Mouse (Mus musculus) kidney, embryonic 15.5 days (tissue): ENCODE measurements around the gene Abhd2. TPM values are rescaled to one million over a fixed set of nuclear protein-coding genes. Genes with fewer than 3 reads are reported as not detected.

ENCODE experiments used
- ATAC-seq: fragments of 200-750 bp; cut with Nextera tagmentation; replicated peaks from 2 replicates; pipeline ENCODE4 v1.8.0; 2017; ENCODE audit warnings: moderate TSS enrichment; ENCODE audit not compliant: low FRiP score
- H3K27ac ChIP-seq: fragments of 300-500 bp; sonication (generic); 2 replicates; pipeline ENCODE4 v1.5.1; 2015; ENCODE audit warnings: mild to moderate bottlenecking, inconsistent platforms
- H3K27me3 ChIP-seq: fragments of 300-500 bp; sonication (generic); 2 replicates; pipeline ENCODE4 v1.6.1; 2015; ENCODE audit warnings: inconsistent platforms
- H3K36me3 ChIP-seq: fragments of 300-500 bp; sonication (generic); 2 replicates; pipeline ENCODE4 v1.6.1; 2015; ENCODE audit warnings: inconsistent platforms
- H3K4me1 ChIP-seq: fragments of 300-500 bp; sonication (generic); 2 replicates; pipeline ENCODE4 v1.6.1; 2015; ENCODE audit warnings: inconsistent platforms
- H3K4me2 ChIP-seq: fragments of 300-500 bp; sonication (generic); 2 replicates; pipeline ENCODE4 v1.6.1; 2015; ENCODE audit warnings: moderate library complexity, mild to moderate bottlenecking, inconsistent platforms
- H3K4me3 ChIP-seq: fragments of 300-500 bp; sonication (generic); replicated peaks from 2 replicates; pipeline ENCODE4 v1.5.1; 2015; ENCODE audit warnings: mild to moderate bottlenecking, inconsistent platforms
- H3K9ac ChIP-seq: fragments of 300-500 bp; sonication (generic); 2 replicates; pipeline ENCODE4 v1.6.1; 2015; ENCODE audit warnings: mild to moderate bottlenecking, inconsistent platforms
- H3K9me3 ChIP-seq: fragments of 300-500 bp; sonication (generic); replicated peaks from 2 replicates; pipeline ENCODE4 v1.6.1; 2016; ENCODE audit warnings: inconsistent platforms
- WGBS: fragments of 180-500 bp; shearing (Covaris S2); methylation state at CpG from one replicate; pipeline ENCODE4 v1.1.7; 2015; ENCODE audit warnings: mixed read lengths; 5-methylcytosine and 5-hydroxymethylcytosine counted together
- polyA plus RNA-seq: library from polyadenylated mRNA; unstranded; fragments of >200 nt; fragmentation: Nextera tagmentation; extraction: Ambion mirVana; gene quantifications from 2 replicates; pipeline ENCODE4 v1.2.1, GENCODE M21; 2015

Gene Abhd2
- polyA plus RNA-seq, 1 experiment from 2014 or later: 12.2 TPM

DNA sequence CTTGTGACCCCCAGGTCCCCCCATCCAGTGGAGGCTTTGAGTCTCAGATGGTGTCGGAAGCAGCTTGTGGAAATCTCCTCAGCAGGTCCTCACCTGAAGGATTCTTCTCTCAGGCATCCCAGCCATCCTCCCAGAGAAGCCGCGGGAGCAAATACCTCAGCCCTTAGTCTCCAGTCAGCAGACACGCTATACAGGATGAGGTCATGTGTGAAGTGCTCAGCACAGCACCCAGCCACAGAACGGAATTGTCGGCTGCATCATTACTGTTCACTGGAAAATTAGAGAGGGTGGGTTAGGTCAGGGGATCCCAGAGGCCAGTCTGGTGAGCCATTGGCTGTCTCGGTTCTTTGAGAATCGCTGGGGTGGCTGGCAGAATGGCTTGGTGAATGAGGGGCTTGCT, 75.8 kb downstream of the Abhd2 start:
- H3K36me3 ChIP-seq: peaks cover 57% of the 10 kb centered on the region
- no peak overlapping the region for H3K9ac ChIP-seq
- H3K4me2 ChIP-seq: no peak overlapping the region
- H3K27me3 ChIP-seq: no peaks in the 10 kb centered on the region
- no peaks in the 10 kb centered on the region for H3K9me3 ChIP-seq
- H3K4me1 ChIP-seq: no peaks in the 10 kb centered on the region
- ATAC-seq: no peak
- no peak overlapping the region for H3K27ac ChIP-seq
- no peak overlapping the region for H3K4me3 ChIP-seq
- 81% methylated on average over 8 of the region's 8 CpGs for WGBS

DNA sequence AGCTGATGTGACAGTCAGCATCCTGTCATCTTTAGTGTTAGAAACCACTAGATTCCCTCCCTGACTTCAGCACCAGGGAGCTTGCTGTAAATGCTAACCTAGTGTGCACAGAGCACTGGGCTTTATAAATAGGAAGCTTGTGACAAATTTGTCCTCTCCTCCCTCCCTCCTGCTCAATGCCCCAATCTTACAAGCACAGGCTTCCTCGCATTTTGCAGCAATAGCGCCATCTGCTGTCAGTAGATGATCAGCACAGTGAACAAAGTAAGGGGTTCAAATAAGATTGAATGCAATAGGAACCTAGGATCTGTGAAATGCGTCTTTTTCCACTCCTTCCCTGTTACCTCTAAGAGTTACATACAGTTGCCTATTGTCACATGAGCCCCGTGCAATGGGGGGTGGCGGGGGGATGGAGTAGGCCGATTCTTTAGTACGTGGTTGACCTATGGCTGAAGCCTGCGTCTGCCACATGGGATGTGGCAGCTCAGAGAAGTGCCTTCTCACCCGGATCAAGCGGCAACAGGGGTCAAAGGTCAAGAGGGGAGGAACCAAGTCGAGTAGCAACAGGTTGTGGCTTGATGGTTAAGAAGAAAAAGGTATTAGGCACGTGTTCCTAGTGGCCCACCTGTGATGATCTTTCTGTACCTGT, 76.9 kb downstream of the Abhd2 start:
- Histone ChIP-seq H3K9me3 (no peaks in the 10 kb centered on the region), H3K36me3 (peaks cover 58% of the 10 kb centered on the region), H3K27ac (no peak overlapping the region), H3K4me3 (no peak overlapping the region), H3K27me3 (no peaks in the 10 kb centered on the region), H3K9ac (no peak overlapping the region), H3K4me2 (no peak overlapping the region), H3K4me1 (no peaks in the 10 kb centered on the region)
- ATAC-seq: no peak; the same call in 1 of the 2 replicates
- 33% methylated on average over 12 of the region's 12 CpGs for WGBS

DNA sequence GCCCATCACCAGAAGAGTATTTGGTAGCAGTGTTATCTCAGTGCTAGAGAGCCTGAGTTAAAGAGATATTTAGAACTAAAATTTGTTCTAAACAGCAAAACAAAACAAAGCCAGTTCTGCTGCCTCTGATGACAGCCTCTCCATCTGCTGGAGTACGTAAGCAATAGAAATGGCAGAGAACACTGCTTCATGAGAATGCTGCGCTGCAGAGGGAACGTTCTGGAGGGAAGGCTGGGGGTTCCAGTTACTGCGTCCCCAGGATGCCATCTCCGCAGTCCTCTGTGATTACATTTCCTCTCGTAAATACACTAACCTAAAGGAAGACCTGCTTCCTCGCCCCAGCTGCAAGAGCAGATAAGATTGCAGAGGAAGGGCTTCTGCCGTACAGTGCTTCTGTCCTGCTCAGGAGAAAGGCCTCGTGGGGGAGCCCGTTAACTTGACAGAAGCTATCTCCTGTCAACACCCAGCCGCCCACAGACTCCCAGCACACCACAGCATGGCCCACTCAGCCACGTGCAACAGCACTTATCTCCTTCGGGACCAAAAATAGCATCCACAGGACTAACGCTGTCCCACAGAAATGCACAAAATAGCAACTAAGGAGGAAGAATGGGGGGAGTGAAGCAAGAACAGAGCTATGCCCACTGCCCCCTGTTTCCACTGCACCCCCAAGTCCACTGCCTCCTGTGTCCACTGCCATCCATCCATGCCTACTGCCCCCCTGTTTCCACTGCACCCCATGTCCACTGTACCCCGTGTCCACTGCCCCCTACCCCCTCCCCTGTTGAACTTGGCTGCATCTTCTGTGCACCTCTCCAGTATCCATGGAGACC, 85.6 kb downstream of the Abhd2 start:
- no peak overlapping the region for H3K4me2 ChIP-seq
- no peaks in the 10 kb centered on the region for H3K27me3 ChIP-seq
- WGBS: 54% methylated on average over 15 of the region's 15 CpGs
- no peak overlapping the region for H3K9ac ChIP-seq
- no peaks in the 10 kb centered on the region for H3K9me3 ChIP-seq
- peak; percentile 49; the same call in 1 of the 2 replicates for ATAC-seq
- H3K4me1 ChIP-seq: peaks cover 16% of the 10 kb centered on the region
- H3K27ac ChIP-seq: no peak overlapping the region; the same call in 1 of the 2 replicates
- peaks cover 64% of the 10 kb centered on the region for H3K36me3 ChIP-seq
- no peak overlapping the region for H3K4me3 ChIP-seq

DNA sequence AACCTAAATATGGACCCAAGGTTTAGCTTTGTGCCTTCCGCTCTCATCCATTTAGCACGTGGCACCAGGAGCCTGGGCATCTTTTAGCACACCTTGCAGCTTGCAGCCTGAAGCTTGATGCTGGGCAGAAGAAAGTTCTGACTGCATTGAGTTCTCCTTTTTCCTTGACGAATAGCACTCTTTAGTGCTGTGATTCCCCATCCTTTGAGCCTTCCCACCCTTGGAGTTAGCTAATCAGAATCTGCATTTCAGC, 86.1 kb downstream of the Abhd2 start:
- Histone ChIP-seq H3K36me3 (peaks cover 59% of the 10 kb centered on the region), H3K27ac (no peak overlapping the region), H3K9ac (no peak overlapping the region), H3K9me3 (no peaks in the 10 kb centered on the region), H3K27me3 (no peaks in the 10 kb centered on the region), H3K4me3 (no peak overlapping the region), H3K4me2 (no peak overlapping the region), H3K4me1 (peaks cover 16% of the 10 kb centered on the region)
- ATAC-seq: no peak
- 92% methylated on average over 3 of the region's 3 CpGs for WGBS

DNA sequence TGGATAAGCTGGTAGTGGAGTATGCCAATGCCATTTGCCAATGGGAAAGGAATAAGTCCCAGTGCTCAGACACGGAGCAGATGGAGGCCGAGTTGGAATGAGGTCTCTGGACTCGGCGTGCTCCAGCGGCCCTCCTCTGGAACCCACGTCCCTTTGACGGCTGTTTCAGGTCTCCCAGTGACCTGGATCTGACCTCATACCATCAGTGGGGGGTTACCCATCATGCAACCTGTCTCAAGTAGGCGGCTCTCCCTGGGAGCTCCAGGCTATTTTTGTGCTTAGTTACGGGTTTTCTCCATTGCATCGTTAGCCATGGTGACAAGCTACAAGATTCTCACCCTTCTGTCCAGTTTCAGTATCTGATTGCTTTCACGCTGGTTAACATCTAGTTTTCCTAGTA, 87.1 kb downstream of the Abhd2 start:
- Histone ChIP-seq H3K4me1 (peaks cover 16% of the 10 kb centered on the region), H3K9me3 (no peaks in the 10 kb centered on the region), H3K4me2 (no peak overlapping the region), H3K27ac (no peak overlapping the region), H3K36me3 (peaks cover 52% of the 10 kb centered on the region), H3K27me3 (no peaks in the 10 kb centered on the region), H3K4me3 (no peak overlapping the region), H3K9ac (no peak overlapping the region)
- no peak for ATAC-seq
- 63% methylated on average over 11 of the region's 11 CpGs for WGBS

DNA sequence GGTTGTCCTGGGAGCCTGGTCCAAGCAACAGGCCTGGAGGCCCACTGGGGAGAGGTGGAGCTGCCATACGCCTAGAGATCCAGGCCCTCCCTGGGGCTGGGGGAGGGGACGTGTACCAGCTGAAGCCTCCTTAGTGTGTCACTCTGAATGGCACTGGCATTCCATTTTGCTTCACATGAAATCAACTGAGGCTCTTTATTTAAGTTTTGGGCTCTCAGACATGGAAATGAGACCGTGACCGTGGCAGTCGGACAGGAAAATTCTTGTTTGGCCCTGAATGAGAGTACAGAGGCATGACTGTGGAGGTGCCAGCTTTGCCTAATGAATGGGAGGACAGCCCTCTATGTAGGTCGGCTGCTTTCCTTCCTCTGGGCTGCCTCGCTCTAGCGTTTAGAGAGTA, 89.2 kb downstream of the Abhd2 start:
- Histone ChIP-seq H3K27ac (no peak overlapping the region), H3K9ac (no peak overlapping the region), H3K4me2 (no peak overlapping the region), H3K4me1 (peaks cover 16% of the 10 kb centered on the region), H3K9me3 (no peaks in the 10 kb centered on the region), H3K36me3 (peaks cover 31% of the 10 kb centered on the region), H3K27me3 (no peaks in the 10 kb centered on the region), H3K4me3 (no peak overlapping the region)
- no peak for ATAC-seq
- 72% methylated on average over 8 of the region's 8 CpGs for WGBS

DNA sequence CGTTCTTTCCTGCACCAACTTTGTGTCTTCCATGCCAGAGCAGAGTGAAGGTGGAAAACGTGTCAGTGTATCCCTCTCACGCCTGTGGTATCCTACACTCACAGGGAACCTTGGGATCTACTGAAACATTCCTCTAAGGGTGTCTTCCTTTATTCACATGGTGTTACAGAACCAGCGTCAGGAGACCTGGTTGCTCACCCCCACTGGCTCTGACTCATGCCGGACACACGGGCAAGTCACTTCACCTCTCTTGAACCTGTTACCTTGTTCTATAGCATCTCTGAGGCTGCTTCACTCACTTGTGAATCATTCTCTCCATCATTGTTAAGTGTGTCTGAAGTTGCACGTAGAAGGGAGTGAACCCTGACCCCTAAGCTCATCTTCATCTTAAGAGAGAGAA, 89.8 kb downstream of the Abhd2 start:
- Histone ChIP-seq H3K4me3 (no peak overlapping the region), H3K4me2 (no peak overlapping the region), H3K36me3 (peaks cover 27% of the 10 kb centered on the region), H3K9ac (no peak overlapping the region), H3K27ac (no peak overlapping the region), H3K27me3 (no peaks in the 10 kb centered on the region), H3K4me1 (peaks cover 16% of the 10 kb centered on the region), H3K9me3 (no peaks in the 10 kb centered on the region)
- 82% methylated on average over 7 of the region's 7 CpGs for WGBS
- no peak for ATAC-seq

DNA sequence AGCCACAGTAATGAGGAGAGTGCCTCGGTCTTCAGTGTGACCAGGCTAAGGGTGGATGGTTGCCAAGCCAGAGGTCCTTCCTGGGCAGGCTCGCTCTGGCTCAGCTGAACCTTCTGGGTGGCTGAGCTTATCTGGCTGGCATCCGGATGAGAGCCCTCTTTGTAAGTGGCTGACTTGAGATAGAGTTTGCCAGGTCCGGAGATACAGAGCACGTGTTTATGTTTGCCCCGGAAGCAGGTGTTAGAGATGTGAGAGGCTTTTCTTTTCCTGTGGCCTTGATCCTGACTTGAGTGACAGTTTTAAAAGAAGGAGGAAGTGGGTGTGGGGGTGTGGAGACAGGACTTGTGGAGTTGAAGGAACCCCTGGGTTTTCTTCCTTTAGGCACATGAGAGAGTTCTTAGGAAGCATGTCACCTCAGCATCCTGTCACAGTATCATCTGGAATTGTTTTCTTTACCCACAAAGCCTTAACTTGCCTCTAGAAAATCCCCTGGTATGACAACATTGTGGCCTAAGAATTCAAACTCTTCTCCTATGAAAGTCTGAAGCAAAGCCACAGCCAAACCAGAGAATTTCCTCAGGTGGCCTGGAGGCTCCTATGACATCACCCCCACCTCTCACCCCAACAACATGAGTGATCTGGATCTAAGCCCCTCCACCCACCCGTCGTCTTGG, 90.5 kb downstream of the Abhd2 start:
- Histone ChIP-seq H3K36me3 (peaks cover 20% of the 10 kb centered on the region), H3K27me3 (no peaks in the 10 kb centered on the region), H3K27ac (no peak overlapping the region), H3K9me3 (no peaks in the 10 kb centered on the region), H3K9ac (no peak overlapping the region), H3K4me1 (peaks cover 16% of the 10 kb centered on the region), H3K4me3 (no peak overlapping the region), H3K4me2 (no peak overlapping the region)
- 58% methylated on average over 8 of the region's 8 CpGs for WGBS
- 0 out of 2 replicates have a peak, but pooled peaks have one; percentile 13 for ATAC-seq

DNA sequence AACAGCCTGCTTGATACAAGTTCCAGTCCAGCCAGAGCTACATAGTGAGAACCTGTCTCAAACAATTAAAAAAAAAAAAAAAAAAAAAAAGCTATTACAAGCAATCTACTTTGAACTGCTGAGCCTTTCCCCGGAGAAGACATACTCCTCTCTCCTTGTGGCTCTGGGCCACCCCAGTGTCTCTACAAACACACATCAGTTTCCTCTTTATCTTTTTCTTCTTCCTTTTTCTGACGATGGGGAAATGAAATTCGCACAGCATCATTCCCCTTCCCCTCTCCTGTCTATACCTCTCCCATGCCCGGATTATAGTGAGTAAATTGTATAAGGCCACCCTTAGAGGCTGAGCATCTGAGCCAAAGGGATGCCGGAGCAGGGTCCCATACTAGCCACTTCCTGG, 95.7 kb downstream of the Abhd2 start:
- Histone ChIP-seq H3K36me3 (no peaks in the 10 kb centered on the region), H3K9me3 (no peaks in the 10 kb centered on the region), H3K27ac (no peak overlapping the region), H3K27me3 (no peaks in the 10 kb centered on the region), H3K4me1 (no peaks in the 10 kb centered on the region), H3K4me2 (no peak overlapping the region), H3K9ac (no peak overlapping the region), H3K4me3 (no peak overlapping the region)
- WGBS: 74% methylated on average over 5 of the region's 5 CpGs
- no peak for ATAC-seq

DNA sequence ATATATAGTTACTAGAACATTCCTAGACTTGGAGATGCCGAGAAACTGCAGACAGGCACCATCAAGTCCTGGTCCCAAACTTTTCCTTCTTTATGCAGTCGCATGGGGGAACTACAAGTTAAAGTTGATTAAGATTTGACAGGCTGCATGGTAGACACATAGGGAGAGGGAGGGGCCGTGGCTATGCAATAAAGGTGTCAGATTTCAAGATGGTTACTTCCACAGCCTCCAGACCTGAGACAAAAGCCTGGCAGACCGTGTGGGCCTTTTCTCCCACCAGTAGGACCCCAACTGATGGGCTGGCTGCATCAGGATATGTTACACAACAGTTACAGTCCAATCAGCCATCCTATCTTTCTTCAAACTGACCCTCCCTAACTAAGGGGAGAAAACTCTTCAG, 96.4 kb downstream of the Abhd2 start:
- WGBS: 24% methylated on average over 4 of the region's 4 CpGs
- no peaks in the 10 kb centered on the region for H3K4me1 ChIP-seq
- H3K9me3 ChIP-seq: no peaks in the 10 kb centered on the region
- ATAC-seq: no peak
- H3K27ac ChIP-seq: no peak overlapping the region
- no peaks in the 10 kb centered on the region for H3K27me3 ChIP-seq
- no peaks in the 10 kb centered on the region for H3K36me3 ChIP-seq
- H3K4me3 ChIP-seq: no peak overlapping the region
- no peak overlapping the region for H3K9ac ChIP-seq
- H3K4me2 ChIP-seq: no peak overlapping the region

DNA sequence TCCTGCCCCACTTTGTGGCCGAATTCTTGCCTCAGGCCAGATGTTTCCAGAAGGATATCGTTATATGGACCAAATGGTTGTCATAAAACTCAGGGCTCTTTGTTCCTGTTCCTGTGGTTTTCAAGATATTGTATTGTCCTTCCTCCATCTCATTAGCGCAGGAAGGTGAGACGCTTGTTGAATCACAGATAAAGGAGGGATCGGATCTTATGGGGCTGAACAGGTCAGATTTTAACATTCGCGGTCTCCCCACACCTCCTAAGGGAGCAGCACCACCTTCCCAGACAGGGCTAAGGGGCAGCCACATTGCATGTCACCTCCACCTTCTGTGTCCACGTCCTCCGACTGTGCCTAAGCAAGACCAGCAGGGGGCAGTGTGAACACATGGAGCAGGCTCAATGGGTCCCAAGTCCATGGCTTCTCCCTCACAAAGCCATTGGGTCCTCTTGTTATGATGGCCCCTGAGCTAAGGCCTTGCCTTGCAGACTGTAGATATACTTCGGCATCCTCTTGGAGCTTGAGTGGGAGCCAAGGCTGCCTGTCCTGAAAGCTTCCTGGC, 98.4 kb downstream of the Abhd2 start:
- WGBS: 28% methylated on average over 10 of the region's 10 CpGs
- Histone ChIP-seq H3K4me2 (no peak overlapping the region), H3K9ac (no peak overlapping the region), H3K27me3 (no peaks in the 10 kb centered on the region), H3K4me3 (no peak overlapping the region), H3K36me3 (no peaks in the 10 kb centered on the region), H3K27ac (no peak overlapping the region), H3K4me1 (peaks cover 10% of the 10 kb centered on the region; the same call in 1 of the 2 replicates), H3K9me3 (no peaks in the 10 kb centered on the region)
- ATAC-seq: peak; percentile 85

DNA sequence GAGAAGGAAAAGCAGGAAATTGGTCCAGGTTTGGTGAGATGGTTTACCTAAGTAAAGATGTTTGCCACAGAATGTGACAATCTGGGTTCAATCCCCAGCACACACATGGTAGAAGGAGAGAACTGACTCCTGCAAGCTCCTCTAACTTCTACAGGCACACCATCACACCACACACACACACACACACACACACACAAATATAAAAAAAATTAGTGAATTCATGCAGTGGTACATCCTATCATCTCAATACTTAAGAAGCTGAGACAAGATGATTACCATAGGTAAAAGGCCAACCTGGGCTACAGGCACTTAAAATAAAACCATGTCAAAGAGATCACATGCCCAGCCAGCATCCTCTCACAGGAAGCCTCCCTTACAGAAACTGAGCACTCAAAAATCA, 101.0 kb downstream of the Abhd2 start:
- H3K9me3 ChIP-seq: no peaks in the 10 kb centered on the region
- H3K4me1 ChIP-seq: peaks cover 10% of the 10 kb centered on the region; the same call in 1 of the 2 replicates
- no peak for ATAC-seq
- no peaks in the 10 kb centered on the region for H3K27me3 ChIP-seq
- H3K4me3 ChIP-seq: no peak overlapping the region
- H3K36me3 ChIP-seq: no peaks in the 10 kb centered on the region
- H3K4me2 ChIP-seq: no peak overlapping the region
- no peak overlapping the region for H3K9ac ChIP-seq
- no peak overlapping the region for H3K27ac ChIP-seq
